Mouse (Mus musculus) macrophage (primary cell): Measurements from ENCODE around the gene Tomm22. TPM values are rescaled to one million over a fixed set of nuclear protein-coding genes. Genes with fewer than 3 reads are reported as not detected.

Experiments
- H3K27ac ChIP-seq: fragments of 350-480 bp; formaldehyde crosslinking; 2 replicates; pipeline ENCODE4 v1.9.0; 2021
- H3K36me3 ChIP-seq: fragments of 350-480 bp; formaldehyde crosslinking; 2 replicates; pipeline ENCODE4 v1.9.0; 2021; ENCODE audit errors: inconsistent target
- H3K4me3 ChIP-seq: fragments of 350-480 bp; formaldehyde crosslinking; 2 replicates; pipeline ENCODE4 v1.9.0; 2021; ENCODE audit errors: inconsistent target
- H3K79me2 ChIP-seq: fragments of 350-480 bp; formaldehyde crosslinking; 2 replicates; pipeline ENCODE4 v1.9.0; 2021; ENCODE audit errors: inconsistent target
- WGBS: methylation state at CpG from one replicate; pipeline ENCODE4 v1.1.7; 2026; ENCODE audit warnings: inconsistent platforms; ENCODE audit not compliant: missing documents; 5-methylcytosine and 5-hydroxymethylcytosine counted together
- polyA plus RNA-seq: library from polyadenylated mRNA; stranded (reverse); fragments of 250-400 nt; gene quantifications from 3 replicates; pipeline ENCODE4 v1.2.4, GENCODE M21; 2018; ENCODE audit warnings: inconsistent platforms
- total RNA-seq, 78 experiments: library from RNA; depleted of rRNA; stranded (reverse); fragments of 250-400 nt; gene quantifications; 1 replicate in 9 of 78; 2 replicates in 24 of 78; 3 replicates in 43 of 78; 4 replicates in 2 of 78; pipeline ENCODE4 v1.2.4; 2018; ENCODE audit warnings: inconsistent platforms in 56 of 78

Tomm22 gene
- total RNA-seq (2018; cell fraction: chromatin; rRNA removed), result 10 to 100 TPM in 20 of 26 experiments, 1 to 10 TPM in 6; 5.6 to 22.7 (median 14.4) TPM
- total RNA-seq (2018; cell fraction: cytosol; rRNA removed), result 100 to 1,000 TPM in 1 of 26 experiments, 10 to 100 TPM in 25; 77.3 to 100 (median 86.7) TPM
- total RNA-seq (2018; cell fraction: nucleus; rRNA removed), result 10 to 100 TPM; 13.5 to 72.1 (median 38.9) TPM
- 71.6 to 131 TPM (median 97.1 TPM) in 3 replicates for polyA plus RNA-seq

GRCm38 (mm10) chr15:79670249-79670971 is at the start of gene Tomm22:
Gene Tomm22 (plus strand): TSS chr15:79670861.
- Histone ChIP-seq H3K4me3 (peak within 1 kb of the TSS; percentile 90), H3K79me2 (peaks cover 21% of the 10 kb centered on the region), H3K27ac (no peak within 1 kb of the TSS), H3K36me3 (peaks cover 30% of the 10 kb centered on the region)
- WGBS, result 17% methylated on average over 30 of the region's 33 CpGs

GRCm38 (mm10) chr15:79630471-79630870 is 40.2 kb upstream of the Tomm22 start:
- WGBS, result 67% methylated on average over 1 of the region's 2 CpGs

DNA sequence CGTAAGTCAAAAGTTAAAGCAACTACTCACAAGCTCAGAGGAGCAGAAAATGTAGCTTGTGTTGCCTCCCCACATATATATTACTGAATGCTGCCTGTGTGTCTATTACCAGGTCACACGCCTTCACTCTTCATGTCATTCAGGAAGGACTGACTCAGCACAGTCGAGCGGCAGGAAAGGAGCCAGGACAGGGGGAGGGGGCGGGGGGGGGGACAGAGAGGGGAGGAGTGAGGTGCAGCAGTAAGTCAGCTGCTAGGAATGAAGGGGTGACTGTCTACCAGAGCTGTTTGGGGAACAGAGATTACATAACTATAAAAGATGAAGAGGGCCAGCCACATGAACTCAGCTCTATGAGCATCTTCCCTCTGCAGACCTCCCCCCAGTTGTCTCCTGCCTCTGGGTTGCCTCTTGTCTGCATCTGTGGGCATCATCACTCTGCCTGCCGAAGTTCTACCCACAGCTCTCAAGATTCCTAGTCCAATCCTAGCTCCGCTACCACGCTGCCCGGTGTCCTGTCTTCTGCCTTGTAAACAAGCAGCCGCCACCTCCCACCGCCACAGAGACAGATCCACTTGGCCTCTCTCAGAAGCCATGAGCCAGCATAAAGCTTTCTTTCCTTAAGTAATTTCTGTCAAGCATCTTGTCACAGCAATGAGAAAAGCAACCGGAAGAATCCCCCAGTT is 29.4 kb upstream of the Tomm22 start:
- WGBS, result 52% methylated on average over 12 of the region's 12 CpGs
- no peak overlapping the region for H3K4me3 ChIP-seq
- H3K27ac ChIP-seq, result no peak overlapping the region
- no peaks in the 10 kb centered on the region for H3K79me2 ChIP-seq
- H3K36me3 ChIP-seq, result no peaks in the 10 kb centered on the region

More at GRCm38 (mm10) chr15:79630471-79630870, 40.2 kb upstream of the Tomm22 start:
- no peak overlapping the region for H3K4me3 ChIP-seq
- H3K36me3 ChIP-seq, result no peaks in the 10 kb centered on the region
- H3K79me2 ChIP-seq, result no peaks in the 10 kb centered on the region
- no peak overlapping the region for H3K27ac ChIP-seq

DNA sequence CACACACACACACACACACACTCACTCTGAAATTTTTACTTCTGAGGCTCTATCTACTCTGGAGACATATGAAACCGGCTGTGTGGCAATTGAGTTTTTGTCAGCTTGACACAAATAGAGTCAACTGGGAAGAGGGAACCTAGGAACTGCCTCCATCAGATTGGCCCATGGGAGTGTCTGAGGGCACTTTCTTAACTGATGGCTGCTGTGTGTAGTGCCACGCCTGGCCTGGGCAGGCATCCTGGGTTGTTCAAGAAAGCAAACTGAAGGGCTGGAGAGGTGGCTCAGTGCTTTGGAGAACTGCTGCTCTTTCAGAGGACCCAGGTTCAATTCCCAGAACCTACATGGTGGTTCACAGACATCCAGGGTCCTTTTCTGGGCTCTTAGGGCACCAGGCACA is 25.2 kb upstream of the Tomm22 start:
- no peak overlapping the region for H3K27ac ChIP-seq
- H3K4me3 ChIP-seq, result no peak overlapping the region
- no peaks in the 10 kb centered on the region for H3K36me3 ChIP-seq
- WGBS, result 75% methylated on average over 2 of the region's 2 CpGs
- H3K79me2 ChIP-seq, result no peaks in the 10 kb centered on the region

- no peak overlapping the region for H3K4me3 ChIP-seq
- WGBS, result 95% methylated on average over 11 of the region's 12 CpGs
Measured at GRCm38 (mm10) chr15:79648130-79648529, 22.5 kb upstream of the Tomm22 start.

DNA sequence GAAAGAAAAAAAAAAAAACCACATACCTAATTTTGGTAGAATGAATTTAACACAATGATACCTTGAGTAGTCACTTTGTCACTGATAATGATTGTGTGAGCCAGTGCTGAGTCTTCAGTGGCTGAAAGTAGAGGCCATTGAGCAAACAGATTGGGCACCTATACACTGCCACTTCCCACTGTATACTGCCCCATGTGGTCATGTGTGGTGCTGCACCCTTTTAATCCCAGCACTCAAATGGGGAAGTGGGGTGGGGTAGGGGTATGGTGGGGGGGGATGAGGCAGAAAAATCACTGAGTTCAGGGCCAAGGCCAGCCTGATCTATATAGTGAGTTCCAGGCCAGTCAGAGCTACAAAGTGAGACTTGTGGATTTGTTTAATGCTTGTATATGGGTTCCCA is 20.1 kb upstream of the Tomm22 start:
- Histone ChIP-seq H3K27ac (no peak overlapping the region), H3K79me2 (no peaks in the 10 kb centered on the region), H3K4me3 (no peak overlapping the region), H3K36me3 (no peaks in the 10 kb centered on the region)

More at GRCm38 (mm10) chr15:79648130-79648529, 22.5 kb upstream of the Tomm22 start:
- no peaks in the 10 kb centered on the region for H3K79me2 ChIP-seq
- no peak overlapping the region for H3K27ac ChIP-seq
- no peaks in the 10 kb centered on the region for H3K36me3 ChIP-seq

- Histone ChIP-seq H3K36me3 (no peaks in the 10 kb centered on the region), H3K4me3 (no peak overlapping the region), H3K27ac (no peak overlapping the region), H3K79me2 (no peaks in the 10 kb centered on the region)
- WGBS, result 82% methylated on average over 4 of the region's 4 CpGs
Measured at GRCm38 (mm10) chr15:79651481-79651880, 19.2 kb upstream of the Tomm22 start.

DNA sequence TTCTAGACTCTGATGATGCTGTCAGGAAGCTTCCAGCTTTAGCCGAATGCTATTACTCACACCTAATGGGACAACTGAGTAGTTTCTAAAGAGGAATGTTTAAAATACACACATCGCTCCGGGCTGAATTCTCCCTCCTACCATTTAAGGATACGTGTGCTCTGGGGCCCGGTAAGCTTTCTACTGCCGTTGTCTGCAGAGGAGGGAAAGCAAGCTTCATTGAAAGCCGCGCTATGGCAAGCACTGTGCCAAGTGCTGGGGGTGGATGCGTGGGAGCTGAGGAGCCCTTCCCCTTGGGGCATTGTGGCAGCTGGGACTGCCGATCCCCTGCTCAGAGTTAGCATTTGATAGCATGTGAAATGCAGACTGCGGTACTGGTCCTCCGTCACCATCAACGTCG is 14.2 kb upstream of the Tomm22 start:
- no peak overlapping the region for H3K4me3 ChIP-seq
- H3K36me3 ChIP-seq, result no peaks in the 10 kb centered on the region
- 90% methylated on average over 14 of the region's 14 CpGs for WGBS
- H3K79me2 ChIP-seq, result no peaks in the 10 kb centered on the region
- H3K27ac ChIP-seq, result no peak overlapping the region

DNA sequence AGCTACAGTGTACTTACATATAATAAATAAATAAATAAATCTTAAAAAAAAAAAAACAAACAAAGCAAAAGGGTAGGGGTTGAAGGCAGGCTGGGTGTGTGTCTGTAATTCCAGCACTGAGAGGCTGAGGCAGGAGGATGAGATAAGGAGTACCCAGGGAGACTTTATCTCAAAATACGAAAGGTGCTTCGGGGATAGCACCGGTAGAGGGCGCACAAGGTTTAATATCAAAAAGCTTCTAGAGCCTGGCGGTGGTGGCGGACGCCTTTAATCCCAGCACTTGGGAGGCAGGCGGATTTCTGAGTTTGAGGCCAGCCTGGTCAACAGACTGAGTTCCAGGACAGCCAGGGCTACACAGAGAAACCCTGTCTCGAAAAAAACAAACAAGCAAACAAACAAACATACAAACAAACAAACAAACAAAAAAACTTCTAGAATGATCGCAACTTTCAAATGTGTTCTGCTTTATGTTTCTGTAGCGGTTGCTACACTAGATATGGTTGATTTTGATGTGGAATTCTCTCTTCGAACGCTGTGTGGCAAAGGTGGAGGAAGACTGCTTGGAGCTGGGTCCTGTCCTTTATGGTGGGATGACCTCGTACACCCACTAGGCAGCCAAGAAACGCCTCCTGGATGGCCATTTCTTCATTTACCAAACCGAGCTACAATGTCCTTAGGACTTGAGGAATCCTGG is 12.7 kb upstream of the Tomm22 start:
- WGBS, result 3% methylated on average over 16 of the region's 16 CpGs
- Histone ChIP-seq H3K36me3 (no peaks in the 10 kb centered on the region), H3K27ac (no peak overlapping the region), H3K79me2 (no peaks in the 10 kb centered on the region), H3K4me3 (peak overlapping the region; percentile 57)

DNA sequence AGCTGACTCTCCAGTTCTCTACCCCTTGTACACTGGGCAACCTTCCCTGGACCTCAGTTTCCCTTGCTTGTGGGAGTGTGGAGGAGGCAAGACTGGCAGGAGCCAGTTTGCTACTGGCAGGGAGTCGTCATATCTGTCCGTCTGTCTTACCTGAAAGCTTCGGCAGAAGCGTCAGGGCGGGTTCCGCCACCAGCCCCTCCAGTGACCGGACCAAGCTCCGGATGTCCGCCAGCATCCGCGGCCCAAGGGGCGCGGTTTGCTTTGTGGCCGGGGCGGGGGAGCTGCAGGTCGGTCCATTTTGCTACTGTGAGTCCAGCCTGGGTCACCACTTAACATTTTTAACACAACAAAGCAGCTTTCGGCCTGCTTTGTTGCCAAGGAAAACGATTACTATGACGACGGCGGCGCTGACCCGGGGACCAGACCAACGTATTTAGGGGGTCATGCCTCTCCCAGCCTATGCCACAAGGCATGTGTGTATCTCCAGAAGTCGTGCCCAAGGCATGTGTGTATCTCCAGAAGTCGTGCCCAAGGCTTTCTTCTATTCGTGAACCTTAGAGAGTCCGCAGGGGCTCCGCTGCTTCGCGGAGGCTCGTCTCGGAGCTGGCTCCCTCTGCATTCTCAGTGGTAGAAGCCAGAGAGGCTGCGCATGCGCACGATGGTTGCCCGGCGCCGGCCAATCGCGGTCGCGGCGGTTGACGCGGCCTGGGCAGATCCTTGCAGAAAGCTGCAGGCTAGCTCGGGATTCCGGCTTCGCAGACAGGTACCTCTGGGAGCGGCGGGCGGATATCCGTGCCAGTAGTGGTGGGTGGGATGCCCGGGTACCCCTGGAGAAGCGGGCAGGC is 11.9 kb upstream of the Tomm22 start, which contains the start of the genes Fam227a and Cby1:
Gene Fam227a (minus strand): TSS at position 426 of the 845 bp plus-strand sequence.
Gene Cby1 (plus strand): TSS at position 669 of the 845 bp plus-strand sequence.
- 1% methylated on average over 55 of the region's 55 CpGs for WGBS

GRCm38 (mm10) chr15:79661852-79662251 is 8.8 kb upstream of the Tomm22 start:
- Histone ChIP-seq H3K27ac (no peak overlapping the region), H3K4me3 (no peak overlapping the region), H3K36me3 (no peaks in the 10 kb centered on the region), H3K79me2 (no peaks in the 10 kb centered on the region)
- WGBS, result 76% methylated on average over 4 of the region's 4 CpGs

More for the DNA sequence above, 11.9 kb upstream of the Tomm22 start, which contains the start of the genes Fam227a and Cby1:
- no peaks in the 10 kb centered on the region for H3K36me3 ChIP-seq
- H3K79me2 ChIP-seq, result no peaks in the 10 kb centered on the region
- peak within 1 kb of the TSS; percentile 93 for H3K27ac ChIP-seq
- peak within 1 kb of the TSS; percentile 57 for H3K4me3 ChIP-seq

DNA sequence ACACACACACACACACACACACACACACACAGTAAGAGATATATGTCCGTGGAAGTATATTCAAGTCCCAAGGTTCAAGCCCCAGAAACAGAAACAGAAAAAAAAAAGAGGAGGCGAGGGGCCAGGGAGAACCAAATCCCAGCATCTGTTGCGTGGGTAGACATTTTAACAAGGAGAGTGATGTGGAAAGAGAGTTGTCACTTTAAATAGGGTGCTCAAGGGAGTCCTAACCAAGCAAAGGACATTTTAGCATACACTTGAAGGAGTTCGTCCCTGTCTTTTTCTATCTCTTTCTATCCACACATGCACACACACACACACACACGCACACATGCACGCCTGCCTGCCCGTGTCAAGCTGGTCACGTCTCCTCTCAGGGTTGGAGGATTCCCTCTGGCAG is 6.0 kb upstream of the Tomm22 start:
- Histone ChIP-seq H3K79me2 (no peaks in the 10 kb centered on the region), H3K36me3 (no peaks in the 10 kb centered on the region), H3K27ac (no peak overlapping the region), H3K4me3 (no peak overlapping the region)
- 94% methylated on average over 7 of the region's 8 CpGs for WGBS

GRCm38 (mm10) chr15:79669195-79669594 is 1.5 kb upstream of the Tomm22 start:
- peaks cover 18% of the 10 kb centered on the region; the same call in 1 of the 2 replicates for H3K36me3 ChIP-seq

GRCm38 (mm10) chr15:79670972-79671299 is 275 bp downstream of the Tomm22 start:
- WGBS, result 0% methylated on average over 31 of the region's 37 CpGs
- no peak overlapping the region for H3K27ac ChIP-seq
- peaks cover 33% of the 10 kb centered on the region for H3K36me3 ChIP-seq
- peak overlapping the region; percentile 90 for H3K4me3 ChIP-seq
- peaks cover 21% of the 10 kb centered on the region for H3K79me2 ChIP-seq

More at GRCm38 (mm10) chr15:79669195-79669594, 1.5 kb upstream of the Tomm22 start:
- WGBS, result 88% methylated on average over 8 of the region's 10 CpGs
- H3K27ac ChIP-seq, result no peak overlapping the region
- H3K79me2 ChIP-seq, result peaks cover 21% of the 10 kb centered on the region
- H3K4me3 ChIP-seq, result no peak overlapping the region
